Mouse (Mus musculus) midbrain, embryonic 11.5 days (tissue): Measurements from ENCODE around the gene Olfr508. TPM values are rescaled to one million over a fixed set of nuclear protein-coding genes. Genes with fewer than 3 reads are reported as not detected.
"Not testable (repeated sequence)": the region's sequence is repeated elsewhere in the genome, so short reads cannot be mapped to it uniquely, and the experiment has no call there.

Experiments used
- ATAC-seq: fragments of 200-750 bp; cut with Nextera tagmentation; 2 replicates; pipeline ENCODE4 v1.8.0; 2017; ENCODE audit warnings: moderate TSS enrichment, moderate library complexity; ENCODE audit not compliant: low FRiP score
- DNase-seq: peaks from one replicate; pipeline ENCODE4 v3.0.0; 2015; ENCODE audit warnings: low spot score; ENCODE audit errors: missing footprints
- H3K27ac ChIP-seq: fragments of 300-500 bp; sonication (generic); 2 replicates; pipeline ENCODE4 v1.5.1; 2014; ENCODE audit warnings: low read depth, low read length
- H3K27me3 ChIP-seq: fragments of 300-500 bp; sonication (generic); 2 replicates; pipeline ENCODE4 v1.6.1; 2014; ENCODE audit warnings: mild to moderate bottlenecking, low read length, moderate library complexity, mixed read lengths; ENCODE audit not compliant: control insufficient read depth, insufficient read depth
- H3K36me3 ChIP-seq: fragments of 300-500 bp; sonication (generic); 2 replicates; pipeline ENCODE4 v1.6.1; 2014; ENCODE audit warnings: mild to moderate bottlenecking, low read length, moderate library complexity, mixed read lengths; ENCODE audit not compliant: control insufficient read depth, insufficient read depth
- H3K4me1 ChIP-seq: fragments of 300-500 bp; sonication (generic); 2 replicates; pipeline ENCODE4 v1.6.1; 2014; ENCODE audit warnings: low read length; ENCODE audit not compliant: control insufficient read depth, insufficient read depth
- H3K4me2 ChIP-seq: fragments of 300-500 bp; sonication (generic); 2 replicates; pipeline ENCODE4 v1.6.1; 2014; ENCODE audit warnings: mild to moderate bottlenecking, moderate library complexity
- H3K4me3 ChIP-seq: fragments of 300-500 bp; sonication (generic); 2 replicates; pipeline ENCODE4 v1.5.1; 2014; ENCODE audit warnings: low read depth, low read length
- H3K9ac ChIP-seq: fragments of 300-500 bp; sonication (generic); 2 replicates; pipeline ENCODE4 v1.6.1; 2014; ENCODE audit warnings: low read length
- H3K9me3 ChIP-seq: fragments of 300-500 bp; sonication (generic); 2 replicates; pipeline ENCODE4 v1.6.1; 2016; ENCODE audit warnings: low read length; ENCODE audit not compliant: control insufficient read depth
- WGBS: fragments of 180-500 bp; shearing (Covaris S2); extraction: QIAGEN DNeasy Blood & Tissue Kit; methylation state at CpG from one replicate; pipeline ENCODE4 v1.1.7; 2014; 5-methylcytosine and 5-hydroxymethylcytosine counted together
- polyA plus RNA-seq: library from polyadenylated mRNA; unstranded; fragments of >200 nt; fragmentation: Nextera tagmentation; extraction: Ambion mirVana; gene quantifications from 2 replicates; pipeline ENCODE4 v1.2.1, GENCODE M21; 2014

The Olfr508 gene
- polyA plus RNA-seq = not detected in 2 replicates

GRCm38 (mm10) chr7:108629694-108630093 lies at the start of gene Olfr508:
TSS of gene Olfr508 (plus strand) at chr7:108629994.
- H3K27ac ChIP-seq = no peak within 1 kb of the TSS
- DNase-seq (no peak), ATAC-seq (no peak)
- no peak within 1 kb of the TSS for H3K9ac ChIP-seq
- H3K4me2 ChIP-seq = no peak within 1 kb of the TSS
- no peaks in the 10 kb centered on the region for H3K27me3 ChIP-seq
- H3K9me3 ChIP-seq = no peaks in the 10 kb centered on the region
- no peaks in the 10 kb centered on the region for H3K36me3 ChIP-seq
- no peaks in the 10 kb centered on the region for H3K4me1 ChIP-seq
- H3K4me3 ChIP-seq = no peak within 1 kb of the TSS
- 88% methylated on average over 3 of the region's 3 CpGs for WGBS

- Histone ChIP-seq H3K4me1 (no peaks in the 10 kb centered on the region), H3K36me3 (no peaks in the 10 kb centered on the region), H3K9me3 (no peaks in the 10 kb centered on the region), H3K4me3 (no peak overlapping the region), H3K27me3 (no peaks in the 10 kb centered on the region), H3K9ac (no peak overlapping the region), H3K27ac (no peak overlapping the region), H3K4me2 (no peak overlapping the region)
- ATAC-seq (no peak; the same call in 1 of the 2 replicates), DNase-seq (no peak)
- 92% methylated on average over 1 of the region's 1 CpGs for WGBS
Observed at GRCm38 (mm10) chr7:108589797-108590196, 40.0 kb upstream of the Olfr508 start.

GRCm38 (mm10) chr7:108601916-108602315 lies 27.9 kb upstream of the Olfr508 start:
- H3K27me3 ChIP-seq, H3K4me2 ChIP-seq, H3K9me3 ChIP-seq, H3K27ac ChIP-seq, H3K4me1 ChIP-seq, H3K9ac ChIP-seq, H3K36me3 ChIP-seq, DNase-seq, H3K4me3 ChIP-seq, ATAC-seq: not testable (repeated sequence)
- WGBS = 72% methylated on average over 3 of the region's 3 CpGs

- Histone ChIP-seq H3K27me3 (no peaks in the 10 kb centered on the region), H3K27ac (no peak within 1 kb of the TSS), H3K9ac (no peak within 1 kb of the TSS), H3K4me3 (no peak within 1 kb of the TSS), H3K4me2 (no peak within 1 kb of the TSS), H3K4me1 (no peaks in the 10 kb centered on the region), H3K36me3 (no peaks in the 10 kb centered on the region), H3K9me3 (no peaks in the 10 kb centered on the region)
- DNase-seq (no peak), ATAC-seq (no peak)
Observed at GRCm38 (mm10) chr7:108610487-108610886, 19.3 kb upstream of the Olfr508 start, which contains the start of gene Olfr506. TSS of gene Olfr506 (plus strand) at chr7:108610787.

GRCm38 (mm10) chr7:108614110-108614509 lies 15.7 kb upstream of the Olfr508 start:
- DNase-seq (no peak), ATAC-seq (no peak)
- Histone ChIP-seq H3K4me2 (no peak overlapping the region), H3K36me3 (no peaks in the 10 kb centered on the region), H3K27ac (no peak overlapping the region), H3K27me3 (no peaks in the 10 kb centered on the region), H3K4me1 (no peaks in the 10 kb centered on the region), H3K4me3 (no peak overlapping the region), H3K9me3 (no peaks in the 10 kb centered on the region), H3K9ac (no peak overlapping the region)
- 90% methylated on average over 2 of the region's 2 CpGs for WGBS

GRCm38 (mm10) chr7:108616781-108617180 lies 13.0 kb upstream of the Olfr508 start:
- not testable (repeated sequence) for H3K27ac ChIP-seq, H3K27me3 ChIP-seq, H3K4me2 ChIP-seq, H3K9ac ChIP-seq, H3K9me3 ChIP-seq, ATAC-seq, H3K4me3 ChIP-seq, DNase-seq, H3K36me3 ChIP-seq, H3K4me1 ChIP-seq
- 57% methylated on average over 3 of the region's 3 CpGs for WGBS

- no peaks in the 10 kb centered on the region for H3K9me3 ChIP-seq
- no peak within 1 kb of the TSS for H3K9ac ChIP-seq
- no peaks in the 10 kb centered on the region for H3K4me1 ChIP-seq
- ATAC-seq (no peak), DNase-seq (no peak)
- 84% methylated on average over 2 of the region's 2 CpGs for WGBS
- no peak within 1 kb of the TSS for H3K4me2 ChIP-seq
- H3K27me3 ChIP-seq = no peaks in the 10 kb centered on the region
- H3K4me3 ChIP-seq = no peak within 1 kb of the TSS
- H3K36me3 ChIP-seq = no peaks in the 10 kb centered on the region
- no peak within 1 kb of the TSS for H3K27ac ChIP-seq
Observed at GRCm38 (mm10) chr7:108621514-108621913, 8.3 kb upstream of the Olfr508 start, which contains the start of gene Olfr507. TSS of gene Olfr507 (plus strand) at chr7:108621814.

- DNase-seq (no peak), ATAC-seq (no peak)
- no peak within 1 kb of the TSS for H3K4me3 ChIP-seq
- no peaks in the 10 kb centered on the region for H3K36me3 ChIP-seq
- H3K27ac ChIP-seq = no peak within 1 kb of the TSS
- no peak within 1 kb of the TSS for H3K4me2 ChIP-seq
- no peaks in the 10 kb centered on the region for H3K9me3 ChIP-seq
- H3K27me3 ChIP-seq = no peaks in the 10 kb centered on the region
- H3K9ac ChIP-seq = no peak within 1 kb of the TSS
- no peaks in the 10 kb centered on the region for H3K4me1 ChIP-seq
Observed at GRCm38 (mm10) chr7:108651806-108652205, 22.0 kb downstream of the Olfr508 start, which contains the start of gene Olfr509. TSS of gene Olfr509 (minus strand) at chr7:108651906.

GRCm38 (mm10) chr7:108662419-108662818 lies 32.6 kb downstream of the Olfr508 start:
- 80% methylated on average over 3 of the region's 3 CpGs for WGBS
- no peaks in the 10 kb centered on the region for H3K36me3 ChIP-seq
- no peaks in the 10 kb centered on the region for H3K4me1 ChIP-seq
- H3K27me3 ChIP-seq = no peaks in the 10 kb centered on the region
- H3K4me3 ChIP-seq = no peak overlapping the region
- no peak overlapping the region for H3K27ac ChIP-seq
- H3K9me3 ChIP-seq = no peaks in the 10 kb centered on the region
- no peak for ATAC-seq
- no peak overlapping the region for H3K4me2 ChIP-seq
- H3K9ac ChIP-seq = no peak overlapping the region
- DNase-seq = no peak
